Mouse (Mus musculus): ENCODE measurements around the gene Slc5a12. TPM values are rescaled to one million over a fixed set of nuclear protein-coding genes. Genes with fewer than 3 reads are reported as not detected.
A peak's percentile ranks its signal among the peaks of the same experiment; 100 is the strongest.

Slc5a12 gene
- total and polyA plus RNA-seq, 3 experiments = not detected

DNA sequence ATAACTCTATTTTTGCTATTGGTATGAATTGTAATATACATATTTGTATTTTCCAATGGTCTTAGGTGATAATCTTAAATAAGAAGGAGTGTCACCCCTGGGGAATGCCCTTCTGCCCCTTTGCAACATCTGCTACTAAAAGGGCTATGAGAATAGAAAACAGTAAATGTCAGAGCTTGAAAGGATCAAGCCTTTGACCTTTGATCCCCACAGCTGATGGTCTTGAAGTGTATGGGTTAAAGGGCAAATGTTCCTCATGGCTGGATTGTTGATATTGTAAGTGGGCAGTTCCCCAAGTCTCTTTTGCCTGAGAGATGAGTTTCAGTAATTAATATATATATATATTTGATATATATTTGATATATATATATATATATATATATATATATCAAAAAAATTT is 47.7 kb downstream of the Slc5a12 start:
- Histone ChIP-seq H3K9me3 (replicated peaks; ENCODE audit: insufficient read depth, low read length) (no peaks in the 10 kb centered on the region), H3K4me3 (ENCODE audit: control insufficient read depth in 1 of 2, insufficient read depth in 1 of 2, low read depth in 2 of 2, low read length in 2 of 2) (no peak overlapping the region), H3K79me2 (ENCODE audit: control insufficient read depth, insufficient read depth, low read length, poor library complexity) (no peaks in the 10 kb centered on the region), H3K36me3 (ENCODE audit: control insufficient read depth in 1 of 2, insufficient read depth in 2 of 2, low read length in 2 of 2) (no peaks in the 10 kb centered on the region), H3K27me3 (ENCODE audit: control insufficient read depth in 1 of 2, insufficient read depth in 2 of 2, low read length in 2 of 2) (no peaks in the 10 kb centered on the region), H3K4me1 (ENCODE audit: control insufficient read depth in 1 of 2, insufficient read depth in 2 of 2, low read length in 2 of 2) (no peaks in the 10 kb centered on the region), H3K27ac (ENCODE audit: control insufficient read depth, low read depth, low read length) (no peak overlapping the region), H3K9ac (ENCODE audit: control insufficient read depth, low read depth, low read length, poor library complexity, severe bottlenecking) (no peak overlapping the region)
- DNase-seq (ENCODE audit: low read depth, low spot score) = no peak
- TF ChIP-seq NELFE (IDR thresholded peaks at IDR 0.05; ENCODE audit: low read depth, low read length) (no peak), KAT2A (conservative IDR thresholded peaks at IDR 0.05; ENCODE audit: low read depth, low read length) (no peak), RAD21 (IDR thresholded peaks at IDR 0.05; ENCODE audit: low read depth, low read length) (no peak), MAFK (IDR thresholded peaks at IDR 0.05; ENCODE audit: borderline replicate concordance, low read depth, low read length) (no peak), CTCF (IDR thresholded peaks at IDR 0.05 in 2 of 3, conservative IDR thresholded peaks at IDR 0.05 in 1 of 3; ENCODE audit: control insufficient read depth in 1 of 3, insufficient read depth in 1 of 3, low read depth in 2 of 3, low read length in 3 of 3, poor library complexity in 1 of 3, severe bottlenecking in 1 of 3) (no peak)

DNA sequence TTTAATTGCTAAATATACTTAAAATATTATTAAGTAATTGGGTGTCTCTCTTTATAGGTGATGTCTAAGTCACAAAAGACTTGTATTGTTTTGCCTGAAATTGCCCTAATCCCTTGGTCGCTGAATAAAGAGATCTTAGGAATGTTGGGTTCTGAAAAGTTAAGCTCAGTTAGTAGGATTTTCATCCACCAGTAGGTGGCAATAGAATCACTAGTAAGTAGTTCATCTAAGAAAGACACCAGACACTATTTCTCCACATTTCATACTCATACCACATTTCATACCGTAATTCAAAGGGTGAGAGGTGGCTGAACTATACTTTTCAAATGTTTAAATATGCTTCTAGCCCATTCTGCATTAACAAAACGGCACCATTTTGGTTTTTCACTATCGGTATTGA is 66.2 kb downstream of the Slc5a12 start:
- TF ChIP-seq BHLHE40 (IDR thresholded peaks at IDR 0.05; ENCODE audit: borderline replicate concordance, low read depth, low read length) = no peak
- no peak for TF ChIP-seq POLR2A (IDR thresholded peaks at IDR 0.05; ENCODE audit: control insufficient read depth in 1 of 2, insufficient read depth in 1 of 2, low read depth in 1 of 2, low read length in 2 of 2, poor library complexity in 1 of 2)
- TF ChIP-seq HCFC1 (IDR thresholded peaks at IDR 0.05; ENCODE audit: low read depth, low read length) = no peak
- no peak for TF ChIP-seq NELFE (IDR thresholded peaks at IDR 0.05; ENCODE audit: low read depth, low read length)
- peak; percentile 29 for TF ChIP-seq RAD21 (IDR thresholded peaks at IDR 0.05; ENCODE audit: low read depth, low read length)
- TF ChIP-seq ZMIZ1 (IDR thresholded peaks at IDR 0.05; ENCODE audit: low read depth, low read length) = no peak
- no peak for TF ChIP-seq MXI1 (IDR thresholded peaks at IDR 0.05; ENCODE audit: low read depth, low read length)
- TF ChIP-seq ELF1 (IDR thresholded peaks at IDR 0.05; ENCODE audit: low read depth, low read length) = no peak
- no peak for TF ChIP-seq USF1 (IDR thresholded peaks at IDR 0.05; ENCODE audit: low read depth, low read length)
- TF ChIP-seq SMC3 (IDR thresholded peaks at IDR 0.05; ENCODE audit: low read depth, low read length) = peak; percentile 40
- peak in 1 of 3 experiments; percentile 44; a peak in 2 of 6 replicates for TF ChIP-seq CTCF (IDR thresholded peaks at IDR 0.05 in 2 of 3, conservative IDR thresholded peaks at IDR 0.05 in 1 of 3; ENCODE audit: control insufficient read depth in 1 of 3, insufficient read depth in 1 of 3, low read depth in 2 of 3, low read length in 3 of 3, poor library complexity in 1 of 3, severe bottlenecking in 1 of 3)
- no peak for TF ChIP-seq KAT2A (conservative IDR thresholded peaks at IDR 0.05; ENCODE audit: low read depth, low read length)
- TF ChIP-seq ZC3H11A (IDR thresholded peaks at IDR 0.05; ENCODE audit: low read depth, low read length) = no peak
- no peak for TF ChIP-seq RCOR1 (IDR thresholded peaks at IDR 0.05; ENCODE audit: low read depth, low read length)
- no peaks in the 10 kb centered on the region for H3K4me1 ChIP-seq (ENCODE audit: control insufficient read depth in 1 of 2, insufficient read depth in 2 of 2, low read length in 2 of 2)
- H3K79me2 ChIP-seq (ENCODE audit: control insufficient read depth, insufficient read depth, low read length, poor library complexity) = no peaks in the 10 kb centered on the region
- H3K4me3 ChIP-seq (ENCODE audit: control insufficient read depth in 1 of 2, insufficient read depth in 1 of 2, low read depth in 2 of 2, low read length in 2 of 2) = no peak overlapping the region
- H3K27ac ChIP-seq (ENCODE audit: control insufficient read depth, low read depth, low read length) = no peak overlapping the region
- H3K27me3 ChIP-seq (ENCODE audit: control insufficient read depth in 1 of 2, insufficient read depth in 2 of 2, low read length in 2 of 2) = no peaks in the 10 kb centered on the region
- H3K9me3 ChIP-seq (replicated peaks; ENCODE audit: insufficient read depth, low read length) = no peaks in the 10 kb centered on the region
- no peak overlapping the region for H3K9ac ChIP-seq (ENCODE audit: control insufficient read depth, low read depth, low read length, poor library complexity, severe bottlenecking)
- peak; percentile 30 for DNase-seq (ENCODE audit: low read depth, low spot score)
- H3K36me3 ChIP-seq (ENCODE audit: control insufficient read depth in 1 of 2, insufficient read depth in 2 of 2, low read length in 2 of 2) = no peaks in the 10 kb centered on the region

Data from MEL (cell line).